In the genomic region with DNA sequence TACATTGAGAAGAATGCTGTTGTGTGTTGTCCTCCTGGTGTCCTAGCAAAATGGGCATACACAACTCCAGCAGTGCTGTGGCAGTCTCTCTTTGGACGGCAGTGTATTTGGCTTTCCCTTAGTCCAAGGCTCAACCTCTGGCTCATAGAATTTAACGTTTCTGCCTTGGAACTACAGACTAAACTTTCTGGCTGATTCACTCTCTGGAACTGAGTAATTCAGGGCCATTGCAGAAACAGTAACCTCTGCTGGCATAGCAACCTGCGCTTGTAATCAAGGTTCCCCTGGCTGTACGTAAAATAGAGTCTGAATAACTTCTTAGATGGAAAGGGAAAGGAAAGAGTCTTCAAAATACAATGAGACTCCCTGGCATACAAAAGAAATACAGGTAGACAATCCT, we compare ENCODE assay signal across 14 mouse cellular contexts.
DNase-seq lines count a peak whose midpoint lies in the region.
"Had no signal": no experiment of that assay in that cellular context is flagged by ENCODE, and none has a peak within 500 bp of the region (broad histone marks: within the 10 kb centered on the region; RNA-seq: fewer than 3 reads in every experiment).

No protein-coding gene starts in this region.

- DNase-seq in adrenal gland, adult (ENCODE audit: inconsistent age in 2 of 2, low spot score in 1 of 2), result peak; percentile 42 to 79
- no peak for DNase-seq in adrenal gland, postnatal 25 days
- DNase-seq in adrenal gland, adult 8-10 months, result peak; percentile 44
- DNase-seq in adrenal gland, postnatal 14 days, result peak; percentile 53
- DNase-seq in right cerebral cortex, adult 18-20 months, result no peak
- no peak for DNase-seq in kidney, postnatal 4 days
- DNase-seq in testis, postnatal 10 days (ENCODE audit: low spot score), result no peak
- DNase-seq: B cell, adult 2 months; cerebellum, adult 11-12 months; cerebellum, adult 2 months; cerebellum, adult 9-10 months; cerebellum, postnatal 10 days; cerebellum, postnatal 25 days; embryo, embryonic 11 days had no signal

Comparison
In these comparisons a context has a peak if more than half of its experiments do, and no peak if none do; other contexts are left out.
1. DNase-seq: peak in adrenal gland, adult (2 of 2), adrenal gland, adult 8-10 months (single experiment) and adrenal gland, postnatal 14 days (single experiment); none in adrenal gland, postnatal 25 days (single experiment), right cerebral cortex, adult 18-20 months (single experiment), kidney, postnatal 4 days (0 of 2) and testis, postnatal 10 days (single experiment).